Mouse (Mus musculus) neutrophil, adult 59 days (primary cell): ENCODE measurements around the gene 6720489N17Rik. TPM values are rescaled to one million over a fixed set of nuclear protein-coding genes. Genes with fewer than 3 reads are reported as not detected.

Source experiments
- total RNA-seq, 2 experiments: library from RNA; stranded (reverse); gene quantifications; 1 replicate in 1 of 2; 2 replicates in 1 of 2; pipeline ENCODE4 v1.2.4; 2023

The 6720489N17Rik gene
- total RNA-seq, result 1 to 10 TPM; 1.4 to 1.5 TPM

GRCm38 (mm10) chr13:62623577-62624276, at the start of gene 6720489N17Rik:
Gene 6720489N17Rik, minus strand, starts transcription at chr13:62624182.

DNA sequence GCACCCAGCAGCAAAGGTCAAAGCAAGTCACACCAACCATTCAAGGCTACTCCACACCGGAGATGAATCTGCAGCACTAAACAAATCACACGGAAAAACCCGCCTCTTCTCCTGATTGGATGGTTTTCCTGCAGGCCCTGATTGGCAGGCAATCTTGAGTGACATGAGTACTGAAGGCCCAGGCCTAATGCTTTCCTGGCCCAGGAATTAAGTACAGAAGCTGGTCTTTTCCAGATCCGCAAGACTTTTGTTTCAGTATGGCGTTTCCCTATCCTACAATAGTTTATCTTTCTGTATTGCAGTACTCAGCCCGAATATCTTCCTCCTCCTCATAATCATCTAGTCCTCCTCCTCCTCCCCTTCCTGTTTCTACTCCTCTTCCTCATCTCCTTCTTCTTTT, 52.9 kb downstream of the 6720489N17Rik start, which contains the start of gene Zfp934:
Gene Zfp934, minus strand, starts transcription at position 101 of the 400 bp plus-strand sequence.

GRCm38 (mm10) chr13:62558189-62559110, 65.5 kb downstream of the 6720489N17Rik start, which contains the start of gene Zfp935:
Gene Zfp935, minus strand, starts transcription at chr13:62558511.

Other genes starting within 250 kb of the 6720489N17Rik start
- under 1 TPM; 0.93 to 1.00 TPM for gene Gm3604, start 241.0 kb downstream of the 6720489N17Rik start, total RNA-seq
- gene Gm49359, start 157.3 kb downstream of the 6720489N17Rik start, total RNA-seq, result 1 to 10 TPM; 6.3 to 6.8 TPM
- 1 to 10 TPM; 2.5 to 4.1 TPM for gene Zfp935, start 65.7 kb downstream of the 6720489N17Rik start, total RNA-seq
- gene Zfp934, start 53.0 kb downstream of the 6720489N17Rik start, total RNA-seq, result 1 to 10 TPM; 4.5 to 5.1 TPM
- 1 to 10 TPM; 6.3 to 8.4 TPM for gene Platr25, start 136.5 kb upstream of the 6720489N17Rik start, total RNA-seq
- 1 to 10 TPM; 1.4 to 2.1 TPM for gene Gm5141, start 161.6 kb upstream of the 6720489N17Rik start, total RNA-seq
- gene Fbp2, start 234.2 kb upstream of the 6720489N17Rik start, total RNA-seq, result not detected